Mouse (Mus musculus) kidney, adult 2 months (tissue): ENCODE results near the gene Pptc7.

Source experiments
- CTCF ChIP-seq: fragments of 200-500 bp; conservative IDR thresholded peaks from 2 replicates; pipeline ENCODE4 v1.5.1; 2011; ENCODE audit warnings: low read depth, mild to moderate bottlenecking, control low read depth, low read length, moderate library complexity, mixed read lengths; ENCODE audit not compliant: insufficient read depth, insufficient read length
- POLR2A ChIP-seq: fragments of 200-500 bp; IDR thresholded peaks from one replicate; pipeline ENCODE4 v1.6.1; 2011; ENCODE audit warnings: low read depth, low read length, control low read depth

DNA sequence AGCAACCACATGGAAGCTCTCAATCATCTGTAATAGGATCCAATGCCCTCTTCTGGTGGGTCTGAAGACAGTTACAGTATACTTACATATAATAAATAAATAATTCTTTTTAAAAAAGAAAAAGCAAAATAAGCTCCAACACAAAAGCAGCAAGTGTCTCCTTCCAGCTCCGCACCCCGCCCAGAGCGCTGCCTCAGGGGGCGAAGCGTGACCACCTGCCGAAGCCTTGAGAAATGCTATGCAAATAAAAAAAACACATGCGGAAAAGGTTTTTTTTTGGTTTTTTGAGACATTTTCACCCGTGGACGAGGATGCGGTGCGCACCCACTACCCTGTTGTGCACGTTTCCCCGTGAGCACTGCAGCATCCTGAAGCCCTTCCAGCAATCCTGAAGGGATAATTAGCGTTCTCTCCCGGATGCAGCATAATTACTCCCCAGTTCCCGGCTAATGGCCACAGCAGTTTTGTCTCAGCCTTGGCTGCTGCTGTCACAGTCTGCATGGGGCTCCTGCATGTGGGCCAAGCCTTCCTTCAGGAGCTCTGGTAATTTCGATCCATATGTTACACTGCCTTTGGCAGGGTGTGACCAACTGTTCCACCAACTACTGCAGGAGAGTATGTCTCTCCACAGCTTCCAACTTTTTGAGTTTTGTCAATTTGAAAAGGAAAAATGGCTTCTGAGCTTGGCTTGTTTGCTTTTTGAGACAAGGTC is 32.1 kb upstream of the Pptc7 start:
- TF ChIP-seq CTCF (no peak), POLR2A (no peak)
